Mouse (Mus musculus): Measurements from ENCODE around the gene Tm9sf3.

Gene Tm9sf3

DNA sequence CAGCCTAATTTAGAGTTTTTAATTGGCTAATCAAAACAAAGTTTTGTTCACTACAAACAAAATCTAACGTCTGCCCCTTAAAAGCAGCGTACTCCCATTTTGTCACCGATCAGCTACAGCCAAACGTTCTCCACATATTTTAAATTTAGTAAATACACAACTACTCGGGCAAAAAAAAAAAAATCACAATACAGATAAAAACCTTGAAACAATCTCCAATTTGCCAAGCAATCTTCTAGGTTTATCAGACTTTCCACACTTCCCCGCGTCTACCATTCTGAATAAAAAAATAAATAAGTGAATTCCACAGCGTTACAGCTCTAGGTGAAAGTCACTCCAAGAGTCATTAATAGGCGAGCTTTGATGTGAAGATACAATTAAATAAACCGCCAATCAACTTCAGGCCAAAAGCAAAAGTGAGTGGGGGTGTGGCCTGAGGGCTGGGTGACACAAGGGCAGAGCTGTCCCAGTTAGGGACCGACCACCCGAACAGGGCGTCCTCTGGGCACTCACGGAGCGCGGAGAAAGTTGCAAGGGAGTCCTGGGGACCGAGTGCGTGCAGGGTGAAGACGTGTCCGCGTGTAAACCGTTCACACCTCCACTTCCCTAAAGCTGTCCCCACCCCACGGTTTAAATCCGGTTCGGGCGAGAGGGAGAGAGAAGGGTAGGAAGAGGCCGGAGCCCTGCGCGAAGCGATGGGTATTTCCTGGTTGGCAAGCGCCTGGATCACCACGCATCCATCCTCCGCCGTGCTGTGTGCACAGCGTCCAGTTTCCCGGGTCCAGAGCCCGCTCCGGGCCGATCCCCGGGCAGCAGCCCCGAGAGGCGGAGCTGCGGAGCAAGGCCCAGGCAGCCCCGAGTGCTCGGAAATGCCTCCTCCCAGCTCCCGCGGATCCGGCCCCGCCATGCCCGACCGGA, 826 bp downstream of the Tm9sf3 start:
- peak; percentile 82 for DNase-seq

DNA sequence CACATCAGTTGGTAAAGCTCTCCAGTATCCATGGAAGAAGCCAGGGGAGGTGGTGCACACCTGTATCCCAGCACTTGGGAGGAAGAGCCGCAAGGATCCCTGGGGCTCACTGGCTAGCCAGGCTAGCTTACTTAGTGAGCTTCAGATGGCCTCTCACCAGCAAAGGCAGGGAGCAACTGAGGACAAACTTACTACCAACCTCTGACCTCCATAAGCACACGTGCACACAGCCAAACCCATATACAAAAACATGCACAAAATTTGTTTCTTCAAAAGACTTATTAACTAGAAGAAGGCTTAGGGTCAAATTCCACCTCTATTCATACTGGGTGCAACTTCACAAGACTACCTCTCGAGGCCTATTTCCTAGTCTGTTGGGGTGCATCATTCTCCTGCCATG, 3.1 kb downstream of the Tm9sf3 start:
- peak; percentile 32 for DNase-seq

DNA sequence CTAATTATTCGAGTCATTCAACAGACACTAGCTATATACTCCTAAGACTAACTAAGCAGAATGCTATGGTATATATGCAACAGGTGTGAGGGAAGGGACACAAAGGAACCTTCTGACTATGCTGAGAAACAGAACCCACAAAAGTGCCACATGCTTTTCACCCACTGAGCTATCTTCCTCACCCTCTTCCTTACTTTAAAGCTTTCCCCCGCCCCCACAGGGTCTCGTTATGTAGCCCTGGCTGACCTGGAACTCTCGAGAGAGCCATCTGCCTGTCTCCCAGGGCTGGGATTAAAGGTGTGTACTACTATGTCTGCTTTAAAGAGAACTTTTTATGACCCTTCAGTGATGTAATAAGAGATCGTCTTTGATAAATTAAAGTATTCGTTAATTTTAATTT, 4.5 kb downstream of the Tm9sf3 start:
- no peak for DNase-seq

DNA sequence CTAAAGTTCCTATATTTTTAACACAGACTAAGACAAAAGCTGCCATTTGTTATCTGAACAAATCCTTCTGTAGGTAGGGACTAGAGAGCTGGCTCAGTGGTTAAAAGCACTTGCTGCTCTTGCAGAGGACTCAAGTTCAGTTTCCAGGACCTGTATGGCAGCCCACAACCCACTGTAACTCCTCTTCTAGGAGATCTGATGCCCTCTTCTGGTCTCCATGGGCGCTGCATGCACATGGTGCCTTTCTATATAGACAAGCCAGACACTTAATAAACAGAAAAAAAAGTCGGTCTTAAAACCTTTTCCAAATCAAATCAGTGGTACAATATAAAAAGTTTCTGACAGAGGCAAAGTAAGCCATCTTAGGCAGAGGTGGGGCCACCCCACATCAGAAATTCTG, 5.1 kb downstream of the Tm9sf3 start:
- DNase-seq, result peak; percentile 69

DNA sequence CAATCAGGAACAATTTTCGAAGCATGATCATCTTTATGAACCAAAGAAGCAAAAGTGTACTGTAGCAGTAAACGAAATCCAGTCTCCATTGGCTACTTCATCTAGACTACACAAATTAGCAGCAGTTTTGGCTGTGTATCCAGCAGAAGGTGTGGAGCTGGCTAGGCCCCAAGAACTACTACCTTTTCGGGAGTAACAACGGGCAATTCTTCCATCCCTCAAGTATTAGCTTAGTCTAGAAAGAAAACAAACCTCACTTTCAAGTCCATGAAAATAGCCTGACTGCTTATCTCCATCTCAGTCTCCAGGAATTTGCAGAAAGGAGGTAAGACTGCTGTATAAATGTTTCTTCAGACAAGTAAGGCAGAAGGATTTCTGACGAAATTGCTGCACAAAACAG, 9.2 kb downstream of the Tm9sf3 start:
- no peak for DNase-seq

DNA sequence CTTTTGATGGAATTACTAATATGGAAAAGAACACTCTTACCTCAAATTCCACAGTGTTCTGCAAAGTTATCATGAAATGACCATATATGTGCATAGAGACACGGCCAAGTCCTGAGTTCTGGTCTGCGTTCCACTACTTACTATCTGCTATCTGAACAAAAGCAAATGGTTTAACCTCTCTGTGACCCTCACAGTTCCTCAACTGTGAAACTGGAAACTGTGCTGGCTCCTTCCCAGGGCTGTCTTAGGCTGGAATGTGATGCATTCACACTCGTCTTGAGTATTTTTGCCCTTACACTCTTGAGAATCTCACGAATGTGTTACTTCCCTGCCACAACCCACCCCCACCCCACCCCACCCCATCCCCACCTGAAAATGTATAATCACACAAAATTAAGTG, 14.8 kb downstream of the Tm9sf3 start:
- DNase-seq, result peak; percentile 52

DNA sequence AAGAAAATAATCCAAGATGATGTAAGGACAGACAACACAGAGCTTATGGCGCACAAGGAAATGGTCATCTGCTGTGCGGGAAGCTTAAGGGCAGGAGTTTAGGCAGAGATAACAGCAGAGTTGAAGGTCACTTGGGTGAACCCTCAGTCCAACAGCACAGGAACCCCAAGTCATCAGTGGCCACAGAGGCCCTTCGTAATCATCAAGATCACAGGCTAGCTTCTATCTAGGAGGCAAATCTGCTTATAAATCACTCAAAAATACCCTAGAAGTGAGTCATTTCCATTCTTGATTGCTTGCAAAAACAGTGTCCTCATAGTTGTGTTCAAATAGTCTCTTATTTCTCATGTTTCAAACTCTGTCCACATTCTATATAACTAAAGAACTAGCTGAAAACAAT, 15.5 kb downstream of the Tm9sf3 start:
- no peak for DNase-seq

DNA sequence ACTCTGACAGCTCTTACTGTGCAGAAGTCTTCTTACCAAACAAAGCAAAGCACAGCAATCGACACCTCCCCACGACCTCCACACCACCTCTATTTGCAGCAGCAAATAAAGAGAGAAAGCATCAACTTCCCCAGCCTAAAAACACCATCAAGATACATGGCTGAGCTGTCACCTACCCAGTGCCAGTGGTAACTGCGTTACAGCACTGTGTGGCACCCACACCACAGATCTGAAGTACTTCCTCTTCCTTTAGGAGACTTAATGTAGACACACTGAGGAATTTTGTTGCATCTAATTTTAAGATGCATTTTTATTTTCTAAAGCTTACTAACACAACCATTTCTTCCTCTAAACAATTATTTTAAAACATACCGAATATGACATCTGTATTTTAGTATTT, 17.5 kb downstream of the Tm9sf3 start:
- DNase-seq, result no peak

DNA sequence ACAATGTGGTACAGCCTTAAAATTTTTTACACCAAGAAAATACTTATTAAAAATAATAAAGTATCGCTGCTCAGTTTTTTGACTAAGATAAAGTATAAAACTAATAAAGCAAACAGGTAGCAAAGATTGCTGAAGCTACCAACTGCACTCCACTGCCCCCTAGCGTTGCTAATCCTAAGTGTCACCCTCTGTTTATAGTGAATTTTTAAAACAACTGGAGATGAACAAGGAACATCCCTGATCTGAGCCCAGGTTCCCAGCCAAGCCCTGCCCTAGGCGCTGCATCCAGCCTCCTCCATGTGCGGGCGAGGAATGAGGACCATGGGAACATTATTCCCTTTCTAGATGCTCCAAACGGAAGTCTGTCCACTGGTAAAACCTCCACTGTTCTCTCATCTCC, 19.2 kb downstream of the Tm9sf3 start:
- DNase-seq, result peak; percentile 77

DNA sequence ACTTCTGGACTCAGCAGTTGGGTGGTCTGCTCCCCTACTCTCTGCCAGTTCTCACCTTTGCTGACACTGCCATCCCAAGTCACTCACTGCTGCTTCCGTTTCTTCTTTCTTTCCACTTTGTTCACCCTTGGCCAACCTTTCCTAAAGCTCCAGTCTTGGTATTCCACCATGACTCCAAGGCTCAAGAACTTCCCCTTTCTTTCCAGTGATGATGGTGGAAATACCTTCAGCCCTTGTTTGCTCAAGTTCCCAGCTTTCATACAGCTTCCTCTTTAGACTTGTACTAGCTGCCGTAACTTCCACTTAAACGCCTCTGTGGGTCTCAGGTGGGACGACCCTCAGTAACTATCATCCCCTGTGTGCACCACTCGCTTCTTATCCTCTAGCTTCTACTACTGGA, 21.8 kb downstream of the Tm9sf3 start:
- DNase-seq, result no peak

DNA sequence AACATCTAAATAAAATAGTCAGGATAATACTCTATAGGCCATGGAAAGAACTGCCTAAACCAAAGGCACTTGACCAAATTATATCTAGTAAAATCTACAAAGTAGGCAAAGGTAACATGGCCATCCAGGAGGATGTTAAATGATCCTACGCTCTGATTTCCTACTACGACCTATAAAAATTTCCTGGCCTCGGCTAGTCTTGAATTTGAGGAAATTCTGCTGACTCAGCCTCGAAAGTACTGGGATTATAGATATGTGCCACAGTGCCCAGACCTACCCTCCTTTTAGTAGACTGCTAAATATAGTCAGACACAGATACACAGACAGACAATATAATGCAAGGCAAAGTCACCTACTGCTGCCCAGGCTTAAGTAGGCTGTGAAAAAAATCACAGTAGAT, 30.1 kb downstream of the Tm9sf3 start:
- no peak for DNase-seq

DNA sequence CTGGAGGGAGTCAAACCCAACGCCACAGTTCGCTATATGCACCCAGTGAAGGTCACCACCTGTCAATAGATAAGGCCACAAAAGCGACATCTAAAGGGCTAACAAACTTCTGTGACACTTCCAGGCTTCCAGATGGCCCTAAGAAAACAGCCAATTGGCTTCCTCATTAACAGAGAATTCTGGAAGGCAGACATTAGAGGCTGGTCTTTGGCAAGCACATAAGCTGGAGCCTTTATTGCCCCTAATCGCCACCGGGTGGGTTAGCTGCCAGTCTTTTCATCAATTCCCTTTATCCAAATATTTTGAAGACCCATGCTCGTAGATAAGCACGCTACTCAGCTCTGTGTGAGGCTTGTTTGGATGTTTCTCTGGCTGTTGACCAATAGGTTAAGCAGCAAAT, 55.5 kb downstream of the Tm9sf3 start:
- DNase-seq, result no peak

DNA sequence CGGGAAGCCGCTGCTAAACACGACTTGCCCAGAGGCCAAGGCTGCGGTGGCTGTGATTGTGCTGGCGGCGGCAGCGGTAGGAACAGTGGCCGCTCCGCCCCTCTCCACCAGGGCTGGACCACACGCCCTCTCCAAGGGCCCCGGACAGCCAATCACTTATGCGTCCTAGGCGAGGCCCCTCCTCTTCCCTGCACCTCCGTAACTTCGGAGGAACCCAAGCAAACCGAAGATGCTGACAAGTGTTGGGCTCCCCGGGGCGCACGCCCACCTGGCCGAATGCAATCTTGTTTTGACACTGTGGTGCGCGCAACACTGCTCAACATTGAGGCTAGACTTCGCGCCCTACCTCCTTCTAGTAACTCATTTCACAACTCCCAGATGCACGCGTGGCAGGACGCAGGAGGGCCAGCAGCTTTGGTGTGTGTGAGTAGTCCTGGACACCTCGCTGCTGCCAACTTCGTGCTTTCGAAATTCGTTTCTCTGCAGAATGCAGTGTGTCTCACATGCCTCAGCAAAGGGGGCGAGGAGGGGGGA, 56.9 kb downstream of the Tm9sf3 start, which contains the start of gene Tll2:
Tll2 (minus strand) TSS at position 25 of the 534 bp plus-strand sequence.
- peak; percentile 71 for DNase-seq

DNA sequence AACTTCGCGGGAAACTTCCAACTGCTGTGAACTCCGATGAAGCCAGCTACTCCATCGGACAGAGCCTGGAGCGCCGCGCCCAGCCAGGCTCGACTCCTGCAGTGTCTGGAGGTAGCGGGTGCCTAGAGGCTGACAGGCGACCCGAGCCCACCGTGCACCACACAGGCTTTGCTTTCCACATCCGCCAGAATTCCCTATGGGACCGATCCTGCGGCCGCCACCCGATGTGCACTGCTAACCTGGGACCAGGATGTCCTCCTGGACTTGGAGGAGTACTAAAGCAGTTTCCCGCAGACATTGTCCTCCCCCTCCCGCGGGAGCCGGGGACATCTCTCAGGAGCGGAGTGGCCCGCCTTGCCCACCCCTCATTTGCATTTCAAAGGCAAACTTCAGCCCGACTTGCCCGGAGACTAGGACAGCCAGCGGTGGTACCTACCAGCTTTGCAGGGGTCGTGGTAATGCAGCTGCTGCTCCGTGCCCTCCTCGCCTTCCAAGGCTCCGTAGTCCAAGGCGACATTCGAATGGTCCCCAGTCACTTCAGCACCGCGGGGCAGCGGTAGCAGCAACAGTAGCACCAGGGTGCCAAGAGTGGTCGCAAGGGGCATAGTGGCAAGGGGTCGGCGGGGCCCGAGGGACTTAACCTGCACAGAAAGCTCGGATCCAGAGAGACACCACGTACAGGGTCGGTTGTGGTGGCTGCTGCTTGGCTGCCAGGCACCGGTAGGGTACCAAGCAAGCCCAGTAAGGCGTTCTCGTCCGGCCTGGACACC, 57.6 kb downstream of the Tm9sf3 start:
- DNase-seq, result peak; percentile 15

DNA sequence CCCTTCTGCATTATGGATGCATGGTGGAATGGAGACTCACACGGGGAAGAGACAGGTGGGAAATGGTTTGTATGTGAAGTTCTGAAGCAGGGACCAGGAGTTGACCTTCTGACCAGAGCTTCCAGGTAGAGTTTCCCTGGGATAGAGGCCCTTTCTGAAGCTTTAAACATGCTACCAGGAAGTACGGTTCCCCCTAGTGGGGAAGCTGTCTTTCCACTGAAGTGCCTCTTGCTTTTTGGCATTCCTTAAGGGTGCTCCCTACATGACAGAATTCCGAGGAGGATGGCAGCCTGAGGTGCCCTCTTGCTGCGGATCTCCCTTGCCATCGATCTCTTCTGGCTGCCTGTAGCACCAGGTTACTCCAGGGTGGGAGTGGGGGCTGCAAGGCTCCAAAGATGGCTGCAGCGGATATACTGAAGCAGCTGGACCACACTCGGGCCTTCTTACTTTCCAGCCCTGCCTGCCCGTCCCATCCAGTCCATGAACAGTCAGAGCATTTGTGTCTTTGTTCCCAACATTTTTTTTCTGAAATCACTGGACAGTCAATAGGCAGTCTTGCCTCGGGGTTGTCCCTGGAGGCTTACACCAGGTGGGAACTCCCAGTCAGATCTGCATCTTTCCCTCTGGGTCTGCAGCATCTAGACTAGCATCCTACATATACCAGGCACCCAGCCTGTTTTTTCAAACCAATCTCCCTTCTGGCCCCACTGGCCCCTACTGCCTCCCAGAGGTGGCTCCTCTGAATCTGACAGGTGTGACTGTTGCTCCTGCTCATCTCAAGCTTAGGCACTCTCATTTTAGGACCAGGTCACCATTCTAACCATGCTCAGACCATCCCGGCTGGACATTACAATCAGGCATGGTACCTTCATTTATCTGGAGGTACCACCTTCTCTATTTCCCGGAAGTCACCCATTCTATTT, 59.4 kb downstream of the Tm9sf3 start:
- peak; percentile 40 for DNase-seq

DNA sequence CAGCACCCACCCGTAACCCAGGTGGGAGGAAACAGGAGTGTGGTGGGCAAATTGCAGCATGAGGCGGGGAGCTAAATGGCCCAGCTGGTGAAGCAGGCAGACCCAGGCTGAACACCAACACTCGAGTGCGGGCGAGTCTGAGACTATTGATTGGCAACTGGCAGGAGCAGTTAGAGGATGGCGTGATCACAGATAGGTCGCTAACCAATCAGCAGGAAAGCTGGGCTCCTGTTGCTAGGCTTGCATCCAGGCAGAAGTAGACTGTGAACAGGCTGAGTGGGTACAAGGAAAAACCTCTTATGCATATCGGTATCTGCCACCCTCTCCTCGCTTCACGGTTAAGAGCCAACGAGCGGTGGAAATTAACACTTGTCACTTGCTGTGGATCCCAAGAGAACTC, 66.2 kb downstream of the Tm9sf3 start:
- DNase-seq, result no peak

DNA sequence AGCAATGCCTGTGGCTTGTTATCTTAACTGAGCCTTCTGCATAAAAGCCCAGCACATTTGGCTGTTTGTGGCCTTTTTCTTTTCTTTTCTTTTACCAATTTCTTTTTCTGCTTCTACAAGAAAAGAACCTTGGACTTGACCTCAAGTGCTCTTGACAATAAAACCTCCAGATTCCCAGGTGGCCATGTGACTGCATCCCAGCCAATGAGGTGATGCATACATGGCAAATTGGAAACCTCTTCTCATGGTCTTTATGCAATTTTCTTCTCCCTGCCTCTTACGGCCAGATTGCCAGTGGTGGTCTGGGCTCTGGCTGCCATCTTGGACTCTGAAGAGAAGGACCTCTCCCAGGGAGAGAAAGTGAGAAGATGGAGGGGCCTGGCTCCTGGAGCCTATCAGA, 70.4 kb downstream of the Tm9sf3 start:
- DNase-seq, result no peak

DNA sequence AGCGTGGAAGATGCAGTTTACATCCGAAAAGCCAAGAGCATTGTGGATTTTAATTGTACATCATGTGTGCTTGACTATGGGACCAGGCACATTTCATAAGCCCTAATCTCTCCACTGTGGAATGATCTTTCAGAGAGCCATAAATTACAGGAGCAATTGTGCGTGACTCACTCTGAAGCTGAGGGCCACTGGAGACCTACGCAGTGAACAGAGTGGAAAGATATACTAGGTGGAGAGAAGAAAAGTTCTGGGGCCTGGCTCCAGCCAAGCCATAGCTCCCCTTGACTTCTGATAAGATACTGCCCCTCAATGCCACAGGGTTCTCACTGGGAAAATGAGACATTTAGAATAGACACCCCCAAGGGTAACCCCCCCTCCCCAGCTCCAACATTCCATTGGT, 70.8 kb downstream of the Tm9sf3 start:
- DNase-seq, result no peak

DNA sequence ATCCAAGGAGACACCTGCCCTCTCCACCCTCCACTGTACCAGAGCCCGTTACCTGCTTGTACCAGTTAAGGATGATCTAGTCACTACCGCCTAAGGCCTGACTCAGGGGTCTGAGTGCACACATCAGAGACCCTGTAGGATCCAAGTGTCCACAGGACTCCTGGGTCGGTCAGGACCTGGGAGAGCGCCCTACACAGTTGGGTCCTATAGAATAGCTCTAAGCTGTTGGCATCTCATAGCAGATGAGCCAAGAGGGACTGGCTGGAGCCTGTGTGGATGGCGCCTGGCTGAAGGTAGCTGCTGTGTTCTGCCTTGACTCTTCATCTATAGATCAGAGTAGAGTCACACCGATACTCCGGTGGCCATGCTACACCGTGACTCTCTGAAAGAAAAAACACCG, 72.1 kb downstream of the Tm9sf3 start:
- peak; percentile 35 for DNase-seq

DNA sequence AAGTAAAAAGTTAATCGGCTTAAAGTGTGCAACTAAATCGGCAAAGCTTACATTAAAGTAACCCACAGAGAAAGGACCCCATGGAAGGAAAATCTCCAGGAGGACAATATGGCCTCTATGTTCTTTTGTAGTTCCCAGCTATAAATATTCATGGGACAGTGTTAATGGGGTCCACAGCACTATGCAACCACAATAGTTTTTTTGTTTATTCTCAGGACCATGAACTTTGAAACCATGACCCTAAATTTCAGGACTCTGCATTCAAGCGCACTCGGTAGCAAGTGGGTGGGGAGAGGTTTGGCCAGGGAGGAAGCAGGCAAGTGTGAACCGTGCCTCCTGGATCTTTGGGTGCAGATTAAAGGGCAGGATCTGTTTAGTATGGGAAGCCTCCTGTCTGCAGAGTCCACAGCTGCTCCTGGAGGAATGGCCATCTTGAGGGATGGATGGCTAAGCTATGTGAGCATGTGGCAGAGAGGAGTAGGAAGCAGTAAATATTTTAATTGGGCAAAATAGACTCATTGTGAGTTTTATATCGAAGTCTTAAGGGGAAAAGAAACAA, 72.8 kb downstream of the Tm9sf3 start:
- DNase-seq, result no peak

DNA sequence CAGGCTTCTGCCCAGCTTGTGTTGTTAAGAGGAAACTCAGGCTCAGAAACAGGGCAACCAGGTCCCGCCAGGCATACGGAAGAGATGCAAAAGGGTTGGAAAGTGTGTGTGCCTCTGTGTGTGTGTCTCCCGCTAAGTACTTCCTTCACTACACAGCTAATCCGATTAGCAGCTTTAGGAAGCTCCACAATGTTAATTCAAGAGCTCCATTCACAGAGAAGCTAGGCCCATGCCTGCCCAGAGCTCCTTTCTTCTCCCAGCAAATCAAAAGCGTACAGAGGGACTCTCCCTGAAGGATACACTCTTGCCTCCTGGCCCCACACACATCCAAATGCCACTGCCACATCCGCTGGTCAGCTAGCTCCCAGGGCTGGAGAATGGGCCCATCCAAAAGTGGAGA, 86.5 kb downstream of the Tm9sf3 start:
- no peak for DNase-seq

DNA sequence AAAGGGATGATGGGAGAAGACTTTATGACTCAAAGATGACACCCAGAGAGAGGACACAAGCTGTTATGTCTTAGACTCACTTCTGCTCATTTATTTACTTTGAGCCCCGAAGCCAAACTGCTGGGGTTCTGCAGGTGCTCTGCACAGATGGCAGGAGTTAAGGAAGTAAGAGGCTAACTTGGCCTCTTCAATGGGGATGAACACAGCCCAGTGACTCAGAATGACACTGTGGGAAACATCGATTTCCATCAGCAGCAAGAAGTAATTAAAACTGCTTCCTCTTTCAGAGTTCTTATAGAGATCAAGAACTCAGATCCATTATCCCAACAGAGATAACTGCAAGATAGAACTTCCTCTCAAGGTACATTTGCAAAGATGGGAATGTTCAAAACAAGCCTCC, 86.9 kb downstream of the Tm9sf3 start:
- DNase-seq, result no peak

DNA sequence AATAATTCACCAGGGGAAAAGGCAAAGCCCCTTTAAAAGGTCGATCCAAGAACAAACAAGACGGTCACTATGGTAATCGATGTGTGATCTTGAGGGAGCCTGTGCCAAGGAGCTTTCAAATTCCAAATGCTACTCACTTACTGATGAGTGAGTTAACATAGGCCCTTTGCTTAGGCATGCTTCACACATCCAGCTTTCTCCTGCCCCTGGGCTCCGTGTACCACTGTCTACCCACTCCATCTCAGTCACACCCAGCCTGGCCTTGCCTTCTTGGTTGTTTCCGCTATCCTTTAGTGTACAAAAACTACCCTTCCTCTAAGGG, 97.9 kb downstream of the Tm9sf3 start:
- no peak for DNase-seq

Measured in kidney, postnatal 10 days (tissue).